Mouse (Mus musculus) lung, embryonic 15.5 days (tissue): ENCODE measurements at regions not wholly inside any gene's neighbourhood (a gene's known extent, or its start where the extent isn't known, plus 50 kb on each side); places are given as distances from the start of the nearest gene placed in this dataset.

Source experiments
- ATAC-seq: fragments of 200-750 bp; cut with Nextera tagmentation; 2 replicates; pipeline ENCODE4 v1.8.0; 2017; ENCODE audit warnings: moderate number of reproducible peaks, borderline replicate concordance; ENCODE audit not compliant: low FRiP score, low TSS enrichment; ENCODE audit errors: extremely low read depth
- H3K27ac ChIP-seq: fragments of 300-500 bp; sonication (generic); 2 replicates; pipeline ENCODE4 v1.5.1; 2015; ENCODE audit warnings: moderate library complexity, mild to moderate bottlenecking, inconsistent platforms
- H3K27me3 ChIP-seq: fragments of 300-500 bp; sonication (generic); 2 replicates; pipeline ENCODE4 v1.6.1; 2015; ENCODE audit warnings: inconsistent platforms
- H3K36me3 ChIP-seq: fragments of 300-500 bp; sonication (generic); 2 replicates; pipeline ENCODE4 v1.6.1; 2015; ENCODE audit warnings: inconsistent platforms
- H3K4me1 ChIP-seq: fragments of 300-500 bp; sonication (generic); 2 replicates; pipeline ENCODE4 v1.6.1; 2015; ENCODE audit warnings: inconsistent platforms
- H3K4me2 ChIP-seq: fragments of 300-500 bp; sonication (generic); 2 replicates; pipeline ENCODE4 v1.6.1; 2015; ENCODE audit warnings: inconsistent platforms, mild to moderate bottlenecking, moderate library complexity
- H3K4me3 ChIP-seq: fragments of 300-500 bp; sonication (generic); 2 replicates; pipeline ENCODE4 v1.5.1; 2015; ENCODE audit warnings: mild to moderate bottlenecking, inconsistent platforms
- H3K9ac ChIP-seq: fragments of 300-500 bp; sonication (generic); 2 replicates; pipeline ENCODE4 v1.6.1; 2015; ENCODE audit warnings: inconsistent platforms
- H3K9me3 ChIP-seq: fragments of 300-500 bp; sonication (generic); 2 replicates; pipeline ENCODE4 v1.6.1; 2016; ENCODE audit warnings: inconsistent platforms
- WGBS: fragments of 180-500 bp; shearing (Covaris S2); methylation state at CpG from one replicate; pipeline ENCODE4 v1.1.7; 2015; 5-methylcytosine and 5-hydroxymethylcytosine counted together

DNA sequence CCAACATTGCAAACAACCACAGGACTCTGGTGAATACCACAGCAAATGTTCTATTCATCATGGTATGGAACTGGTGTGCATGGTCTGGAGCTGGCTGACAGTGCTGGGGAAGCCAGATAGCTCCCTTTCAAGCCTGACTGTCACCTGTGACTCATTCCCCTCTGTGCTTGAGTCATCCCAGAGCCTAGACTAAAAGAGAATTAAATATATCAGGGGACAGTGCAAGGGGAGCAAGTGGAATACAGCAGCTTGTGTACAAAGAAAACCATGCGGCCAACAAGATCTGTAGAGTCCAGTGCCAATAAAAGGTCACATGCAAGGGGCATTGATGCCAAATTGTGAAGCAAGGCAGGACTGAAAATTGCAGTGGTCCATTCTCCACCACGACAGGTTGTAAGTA, 117.7 kb downstream of the Pah start:
- no peaks in the 10 kb centered on the region for H3K36me3 ChIP-seq
- no peaks in the 10 kb centered on the region for H3K9me3 ChIP-seq
- H3K4me2 ChIP-seq = no peak overlapping the region
- H3K4me3 ChIP-seq = no peak overlapping the region
- WGBS = 78% methylated on average over 2 of the region's 2 CpGs
- H3K4me1 ChIP-seq = no peaks in the 10 kb centered on the region
- H3K27me3 ChIP-seq = no peaks in the 10 kb centered on the region
- ATAC-seq = no peak
- H3K27ac ChIP-seq = no peak overlapping the region
- H3K9ac ChIP-seq = no peak overlapping the region

DNA sequence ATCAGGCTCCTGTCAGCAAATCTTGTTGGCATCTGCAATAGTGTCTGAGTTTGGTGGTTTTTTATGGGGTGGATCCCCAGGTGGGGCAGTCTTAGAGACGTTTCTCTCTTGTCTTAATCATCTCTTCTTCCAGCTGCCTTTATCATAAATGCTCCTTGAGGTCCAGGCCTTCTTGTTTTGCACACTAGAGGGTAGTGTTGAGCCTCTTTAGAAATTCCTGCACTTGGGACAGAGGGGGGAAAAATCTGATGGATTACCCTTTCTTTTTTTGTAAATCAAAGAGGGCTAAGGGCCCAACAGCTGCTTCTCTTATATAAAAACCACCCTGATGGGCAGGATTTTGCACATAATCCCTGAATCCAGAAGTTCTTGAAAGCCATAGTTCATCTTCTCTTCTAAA, 127.5 kb downstream of the Pah start:
- Histone ChIP-seq H3K4me3 (no peak overlapping the region), H3K4me1 (no peaks in the 10 kb centered on the region), H3K36me3 (no peaks in the 10 kb centered on the region), H3K27me3 (no peaks in the 10 kb centered on the region), H3K9ac (no peak overlapping the region), H3K9me3 (no peaks in the 10 kb centered on the region), H3K27ac (no peak overlapping the region), H3K4me2 (no peak overlapping the region)
- no peak for ATAC-seq
- 7% methylated on average over 1 of the region's 1 CpGs for WGBS

DNA sequence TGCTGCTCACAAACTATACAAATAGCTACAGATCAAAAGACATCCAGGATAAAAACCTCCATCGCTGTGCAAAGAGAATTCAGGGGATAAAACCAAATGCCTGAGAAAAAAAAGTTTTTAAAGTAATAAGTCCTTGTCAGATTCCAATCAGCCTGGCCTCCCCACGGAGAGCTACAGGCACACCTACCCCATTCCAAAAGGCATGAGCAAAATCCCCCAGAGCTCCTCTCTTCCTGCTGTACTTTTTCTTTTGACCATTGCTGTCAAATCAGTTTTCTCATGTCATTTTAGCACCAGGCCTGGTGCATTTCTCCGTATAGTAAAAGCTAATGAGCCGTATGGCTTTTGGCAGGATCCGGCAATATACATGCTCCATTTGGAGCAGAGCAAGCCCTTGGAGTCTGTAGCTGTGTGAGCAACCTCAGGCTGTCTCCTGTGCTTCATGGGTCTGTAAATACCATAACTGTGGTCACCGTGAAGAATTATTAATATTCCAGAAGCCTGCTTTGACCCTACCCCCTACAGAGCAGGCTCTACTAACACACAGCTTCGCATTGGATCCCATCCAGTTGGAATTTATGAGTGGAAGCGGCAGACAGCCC, 130.6 kb downstream of the Pah start:
- WGBS = 66% methylated on average over 8 of the region's 8 CpGs
- Histone ChIP-seq H3K36me3 (no peaks in the 10 kb centered on the region), H3K27me3 (no peaks in the 10 kb centered on the region), H3K4me2 (no peak overlapping the region), H3K9ac (no peak overlapping the region), H3K4me1 (no peaks in the 10 kb centered on the region), H3K4me3 (no peak overlapping the region), H3K27ac (no peak overlapping the region), H3K9me3 (no peaks in the 10 kb centered on the region)
- no peak for ATAC-seq

DNA sequence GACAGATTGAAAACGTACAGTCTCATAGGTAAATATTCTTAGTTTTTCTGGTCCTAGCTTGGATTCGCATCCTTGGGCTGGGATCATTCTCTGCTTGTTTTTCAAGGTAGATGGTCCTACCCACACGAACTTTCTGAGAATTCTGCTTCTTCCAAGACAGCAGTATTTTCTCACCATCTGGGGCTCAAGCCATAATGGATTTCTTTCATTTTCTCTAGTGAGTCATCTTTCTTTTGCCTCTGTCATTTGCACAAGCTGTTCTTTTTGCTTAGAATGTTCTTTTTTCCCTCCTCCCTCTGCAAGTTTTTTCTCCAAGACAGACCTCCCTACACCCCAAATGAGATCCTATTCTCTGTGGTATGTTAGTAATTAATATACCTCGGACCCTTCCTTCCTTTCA, 132.5 kb downstream of the Pah start:
- Histone ChIP-seq H3K9ac (no peak overlapping the region), H3K27ac (no peak overlapping the region), H3K9me3 (no peaks in the 10 kb centered on the region), H3K4me3 (no peak overlapping the region), H3K36me3 (no peaks in the 10 kb centered on the region), H3K27me3 (no peaks in the 10 kb centered on the region), H3K4me1 (no peaks in the 10 kb centered on the region), H3K4me2 (no peak overlapping the region)
- no peak for ATAC-seq
- 64% methylated on average over 4 of the region's 4 CpGs for WGBS

DNA sequence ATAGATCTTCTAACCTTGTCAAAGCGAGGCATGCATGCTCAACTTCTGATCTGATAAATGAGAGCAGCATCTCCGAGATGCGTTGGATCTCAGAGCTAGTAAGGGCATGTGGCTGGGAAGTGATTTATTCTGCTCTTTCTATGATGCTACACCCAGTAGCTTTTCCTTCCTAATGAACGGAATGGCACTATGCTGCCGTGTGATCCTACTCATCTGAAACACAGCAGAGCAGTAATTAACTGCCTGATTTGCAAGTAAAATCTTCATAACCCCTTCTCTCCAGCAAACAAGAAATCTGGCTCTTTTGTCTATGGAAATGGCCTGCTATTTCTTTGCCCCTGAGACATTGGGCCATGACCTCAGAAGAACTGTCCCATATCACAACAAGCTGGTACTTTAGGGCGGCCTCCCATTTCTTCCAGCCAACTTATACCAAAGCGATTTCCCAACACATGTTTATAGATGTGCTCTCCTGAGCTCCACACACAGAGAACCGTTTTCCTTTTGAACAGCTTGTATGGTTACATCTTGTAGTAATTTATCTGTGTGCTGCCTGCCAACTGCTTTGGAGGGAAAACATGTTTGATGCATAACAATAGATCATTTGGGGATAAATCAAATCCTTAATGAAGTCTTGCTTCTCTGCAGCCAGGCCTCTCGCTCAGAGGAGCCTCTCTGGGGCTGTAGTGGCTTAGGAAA, 144.6 kb downstream of the Pah start:
- Histone ChIP-seq H3K4me3 (no peak overlapping the region), H3K9ac (no peak overlapping the region), H3K27ac (no peak overlapping the region), H3K4me1 (no peaks in the 10 kb centered on the region), H3K4me2 (no peak overlapping the region), H3K27me3 (no peaks in the 10 kb centered on the region), H3K9me3 (no peaks in the 10 kb centered on the region), H3K36me3 (no peaks in the 10 kb centered on the region)
- no peak for ATAC-seq
- 73% methylated on average over 9 of the region's 9 CpGs for WGBS

DNA sequence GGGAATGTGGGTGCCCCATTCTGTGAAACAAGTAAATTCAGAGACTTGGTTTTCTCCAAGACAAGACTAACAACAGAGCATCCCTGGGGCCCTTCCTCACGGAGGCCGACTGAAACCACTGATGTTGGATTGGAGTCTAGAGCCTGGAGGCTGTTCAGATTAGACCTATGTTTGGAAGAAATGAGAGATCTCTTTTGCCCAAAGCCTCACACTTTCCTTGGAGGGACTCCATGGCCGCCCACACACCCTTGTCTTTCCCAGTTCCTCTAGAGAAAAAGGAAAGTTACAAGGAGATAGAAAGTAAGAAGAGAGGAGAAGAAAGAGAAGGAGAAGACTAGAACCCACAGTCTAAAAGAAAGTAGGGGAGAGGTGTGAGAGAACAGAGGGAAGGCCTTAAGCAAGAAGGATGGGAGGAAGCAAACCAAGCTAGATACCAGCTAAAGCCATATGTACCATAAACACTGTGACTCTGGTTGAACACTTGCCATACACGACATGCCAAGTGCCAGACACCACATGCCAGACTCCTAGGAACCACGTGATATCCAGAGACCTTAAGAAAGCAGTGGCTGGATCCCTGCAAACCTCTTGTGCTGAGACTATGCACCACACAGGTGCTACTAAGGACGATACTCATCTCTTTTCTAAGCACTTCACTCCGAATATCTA, 145.3 kb downstream of the Pah start:
- 66% methylated on average over 7 of the region's 7 CpGs for WGBS
- H3K27ac ChIP-seq = no peak overlapping the region

DNA sequence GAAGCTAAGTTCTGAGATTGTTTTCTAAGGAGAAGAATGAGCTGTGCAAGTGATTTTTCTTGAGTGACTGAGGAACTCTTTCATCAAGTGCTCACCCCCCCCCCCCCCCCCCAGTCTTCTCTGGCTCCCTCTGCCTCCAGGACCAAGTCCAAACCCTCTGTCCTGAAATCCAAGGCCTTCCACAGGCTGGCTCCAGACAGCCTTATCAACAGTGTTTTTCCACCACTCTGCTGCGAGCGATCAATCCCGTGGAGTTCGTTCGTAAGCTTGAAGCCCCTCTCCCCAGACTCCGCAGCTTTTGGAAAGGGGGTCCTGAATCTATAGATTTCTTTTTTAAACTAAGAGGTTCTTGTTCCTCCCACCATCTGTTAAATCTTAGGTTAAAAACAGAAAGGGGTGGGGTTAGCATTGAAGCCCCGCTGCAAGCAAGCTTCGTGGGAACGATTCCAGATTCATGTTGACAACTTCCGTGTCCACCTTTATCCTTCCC, 146.1 kb downstream of the Pah start:
- Histone ChIP-seq H3K4me2 (no peak overlapping the region), H3K9ac (no peak overlapping the region), H3K27me3 (no peaks in the 10 kb centered on the region), H3K4me1 (no peaks in the 10 kb centered on the region), H3K4me3 (no peak overlapping the region), H3K27ac (no peak overlapping the region), H3K9me3 (no peaks in the 10 kb centered on the region), H3K36me3 (no peaks in the 10 kb centered on the region)
- WGBS = 69% methylated on average over 10 of the region's 10 CpGs
- ATAC-seq = no peak

More for the DNA sequence above, 145.3 kb downstream of the Pah start:
- H3K9ac ChIP-seq = no peak overlapping the region
- H3K4me1 ChIP-seq = no peaks in the 10 kb centered on the region
- no peaks in the 10 kb centered on the region for H3K36me3 ChIP-seq
- no peaks in the 10 kb centered on the region for H3K27me3 ChIP-seq
- H3K4me3 ChIP-seq = no peak overlapping the region
- H3K9me3 ChIP-seq = no peaks in the 10 kb centered on the region
- H3K4me2 ChIP-seq = no peak overlapping the region
- ATAC-seq = no peak

DNA sequence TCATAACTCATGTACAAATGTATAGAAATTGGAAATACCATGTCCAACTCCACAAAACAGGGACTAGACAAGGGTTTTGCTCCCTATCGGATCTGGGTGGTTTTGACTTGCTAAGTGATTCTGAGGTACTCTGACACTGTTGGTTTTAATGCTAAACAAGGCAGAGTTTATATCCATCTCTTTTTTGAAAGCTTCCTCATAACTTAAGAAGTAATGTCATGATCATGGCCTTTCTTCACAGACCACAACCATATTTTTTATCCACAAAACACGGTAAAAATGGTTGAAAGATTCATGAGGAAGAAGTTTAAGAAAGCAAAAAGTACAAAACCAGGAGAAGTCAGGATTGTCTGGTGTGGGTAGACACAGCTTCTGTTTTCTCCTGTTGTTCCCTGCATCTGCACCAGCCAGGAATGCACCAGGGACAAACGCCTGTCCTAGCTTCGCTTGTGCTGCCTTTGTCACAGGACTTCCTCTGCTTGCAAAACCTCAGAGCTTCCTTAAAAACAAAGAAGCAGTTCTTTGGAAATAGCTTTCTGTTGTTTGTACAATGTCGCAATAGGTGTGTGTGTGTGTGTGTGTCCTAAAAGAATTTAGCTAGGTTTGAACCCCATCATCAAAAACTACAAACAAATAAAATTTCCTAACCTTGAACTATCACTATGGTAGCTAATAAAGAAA, 153.3 kb downstream of the Pah start:
- Histone ChIP-seq H3K9ac (no peak overlapping the region), H3K27me3 (no peaks in the 10 kb centered on the region), H3K27ac (no peak overlapping the region), H3K36me3 (no peaks in the 10 kb centered on the region), H3K4me2 (no peak overlapping the region), H3K4me1 (no peaks in the 10 kb centered on the region), H3K4me3 (no peak overlapping the region), H3K9me3 (no peaks in the 10 kb centered on the region)
- ATAC-seq = no peak
- WGBS = 64% methylated on average over 5 of the region's 5 CpGs

DNA sequence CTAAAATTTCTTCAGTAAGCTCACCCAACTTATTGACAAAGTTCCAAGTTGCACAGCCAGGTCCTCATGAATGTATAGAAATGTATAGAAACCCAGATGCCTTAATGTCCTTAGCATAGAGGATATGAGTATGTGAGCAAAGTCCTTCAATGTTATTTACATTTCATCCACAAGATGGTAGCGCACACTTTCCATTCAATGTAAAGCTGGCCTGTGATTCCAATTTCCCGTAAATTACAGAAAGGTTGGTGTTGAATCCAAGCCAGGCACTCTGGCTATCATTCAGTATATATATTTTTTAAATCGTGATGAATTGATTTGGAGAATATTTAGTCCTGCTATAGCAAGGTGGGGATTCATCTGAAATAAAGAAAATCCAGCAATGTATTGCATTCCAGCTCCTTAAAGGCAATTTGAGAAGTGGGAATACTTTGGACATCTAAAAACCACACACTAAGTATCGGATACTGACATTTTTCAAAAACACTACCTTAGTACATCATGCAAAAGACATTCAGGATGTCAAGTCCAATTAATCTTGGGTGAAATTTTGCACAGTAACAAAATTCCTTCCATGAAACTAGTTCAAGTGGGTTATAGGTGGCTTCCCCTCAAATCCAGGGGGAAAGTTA, 154.6 kb downstream of the Pah start:
- Histone ChIP-seq H3K4me2 (no peak overlapping the region), H3K27me3 (no peaks in the 10 kb centered on the region), H3K36me3 (no peaks in the 10 kb centered on the region), H3K4me1 (no peaks in the 10 kb centered on the region), H3K27ac (no peak overlapping the region), H3K9me3 (no peaks in the 10 kb centered on the region), H3K9ac (no peak overlapping the region), H3K4me3 (no peak overlapping the region)
- ATAC-seq = no peak
- WGBS = 46% methylated on average over 4 of the region's 4 CpGs

DNA sequence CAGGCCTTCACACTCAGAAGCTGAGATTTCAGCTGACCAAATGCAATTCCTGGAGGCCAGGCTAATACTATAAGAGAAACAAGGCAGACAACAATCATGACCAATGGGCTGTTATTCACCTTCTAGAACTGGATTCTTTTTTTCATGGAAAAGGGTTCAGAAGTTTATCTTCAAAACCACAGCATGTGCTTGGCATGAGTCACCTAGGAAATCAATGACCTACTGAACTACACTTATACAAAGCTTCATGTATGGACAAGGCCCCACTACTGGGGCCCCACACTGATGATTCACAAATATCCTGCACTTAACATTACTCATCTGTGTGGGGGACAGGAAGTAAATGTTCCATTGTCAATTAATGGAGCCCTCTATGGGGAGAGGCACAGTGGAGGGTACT, 157.4 kb downstream of the Pah start:
- Histone ChIP-seq H3K4me2 (no peak overlapping the region), H3K9ac (no peak overlapping the region), H3K4me1 (no peaks in the 10 kb centered on the region), H3K4me3 (no peak overlapping the region), H3K27ac (no peak overlapping the region), H3K27me3 (no peaks in the 10 kb centered on the region), H3K9me3 (no peaks in the 10 kb centered on the region), H3K36me3 (no peaks in the 10 kb centered on the region)
- no peak for ATAC-seq

DNA sequence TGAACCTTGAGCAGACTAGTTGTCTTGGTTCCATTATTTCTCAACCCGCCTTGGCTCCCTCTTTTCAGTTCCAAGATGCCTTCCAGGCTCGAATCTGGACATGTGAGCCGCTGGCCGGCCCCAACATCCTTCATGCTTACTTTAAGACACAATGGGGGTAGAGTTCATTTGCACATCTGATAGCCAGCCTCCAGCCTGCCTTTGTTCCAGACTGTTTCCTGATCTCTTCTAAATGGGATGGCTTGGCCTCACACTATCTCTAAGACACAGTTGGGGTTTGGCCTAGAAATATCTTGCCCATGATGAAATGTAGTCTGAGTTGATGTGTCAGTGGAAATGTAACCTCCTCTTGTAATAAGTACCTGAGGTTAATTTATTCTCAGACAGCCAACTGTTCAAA, 164.7 kb downstream of the Pah start:
- H3K27ac ChIP-seq = no peak overlapping the region
- no peak for ATAC-seq
- WGBS = 61% methylated on average over 4 of the region's 4 CpGs

More for the DNA sequence above, 164.7 kb downstream of the Pah start:
- H3K4me2 ChIP-seq = no peak overlapping the region
- no peaks in the 10 kb centered on the region for H3K9me3 ChIP-seq
- no peak overlapping the region for H3K9ac ChIP-seq
- no peak overlapping the region for H3K4me3 ChIP-seq
- H3K36me3 ChIP-seq = no peaks in the 10 kb centered on the region
- no peaks in the 10 kb centered on the region for H3K4me1 ChIP-seq
- no peaks in the 10 kb centered on the region for H3K27me3 ChIP-seq
